Mouse (Mus musculus): Measurements from ENCODE around the gene Atf4.

Gene Atf4

DNA sequence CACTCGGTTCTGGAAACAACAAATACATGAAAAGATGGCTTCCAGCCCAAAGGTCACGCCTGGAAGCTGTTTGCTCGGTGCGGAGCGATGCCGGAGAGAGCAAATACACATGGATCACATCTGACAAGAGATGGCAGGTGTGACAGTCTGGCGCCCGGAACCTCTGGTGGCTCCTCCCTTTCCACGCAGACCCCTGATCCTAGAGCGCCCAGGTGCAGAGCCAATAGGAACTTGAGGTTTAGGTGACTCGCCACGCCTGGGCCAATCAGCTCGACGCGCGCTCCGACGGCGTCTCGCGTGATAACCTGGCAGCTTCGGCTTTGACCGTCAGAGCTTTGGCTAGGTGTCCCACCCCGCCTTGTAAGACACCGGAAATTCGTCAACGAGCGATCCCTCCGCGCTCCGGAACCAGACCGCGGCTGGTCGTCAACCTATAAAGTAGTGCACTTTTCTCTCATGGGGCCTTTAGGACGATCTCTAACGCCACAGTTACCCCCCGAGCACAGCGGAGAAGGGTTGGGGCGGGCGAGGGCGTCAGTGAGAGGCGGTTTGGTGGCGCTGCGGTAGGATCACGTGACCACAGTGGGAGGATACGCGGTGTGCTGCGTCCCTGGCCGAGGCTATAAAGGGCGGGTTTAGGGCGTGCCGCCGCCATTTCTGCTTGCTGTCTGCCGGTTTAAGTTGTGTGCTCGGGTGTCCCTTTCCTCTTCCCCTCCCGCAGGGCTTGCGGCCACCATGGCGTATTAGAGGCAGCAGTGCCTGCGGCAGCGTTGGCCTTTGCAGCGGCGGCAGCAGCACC lies at the start of gene Atf4:
Atf4 (plus strand) TSS at position 338 of the 799 bp plus-strand sequence.
- peak; percentile 100 for DNase-seq

DNA sequence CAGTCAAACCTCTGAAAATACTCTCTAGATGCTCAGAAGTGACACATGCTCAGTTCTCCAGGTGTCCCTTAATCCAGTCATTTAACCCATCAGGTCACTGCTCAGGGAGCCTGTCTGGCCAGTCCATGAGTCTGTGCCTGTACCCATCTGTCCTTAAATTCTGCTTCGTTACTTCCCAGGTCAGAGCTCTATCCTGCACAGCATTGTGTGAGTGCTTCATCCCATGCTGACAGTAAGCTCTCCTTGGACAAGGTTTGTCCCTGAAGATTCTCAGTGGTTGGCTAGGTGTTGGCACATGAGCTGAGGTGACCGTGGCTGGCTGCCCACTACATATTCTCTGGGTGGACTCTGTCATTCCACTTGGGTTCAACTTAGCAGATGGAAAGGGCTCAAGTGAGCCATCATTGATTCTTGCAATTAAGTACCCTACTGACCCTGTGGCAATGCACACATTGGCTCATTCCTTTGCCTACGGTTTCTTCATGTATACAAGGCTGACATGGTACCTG lies 48.9 kb upstream of the Atf4 start:
- DNase-seq: no peak

DNA sequence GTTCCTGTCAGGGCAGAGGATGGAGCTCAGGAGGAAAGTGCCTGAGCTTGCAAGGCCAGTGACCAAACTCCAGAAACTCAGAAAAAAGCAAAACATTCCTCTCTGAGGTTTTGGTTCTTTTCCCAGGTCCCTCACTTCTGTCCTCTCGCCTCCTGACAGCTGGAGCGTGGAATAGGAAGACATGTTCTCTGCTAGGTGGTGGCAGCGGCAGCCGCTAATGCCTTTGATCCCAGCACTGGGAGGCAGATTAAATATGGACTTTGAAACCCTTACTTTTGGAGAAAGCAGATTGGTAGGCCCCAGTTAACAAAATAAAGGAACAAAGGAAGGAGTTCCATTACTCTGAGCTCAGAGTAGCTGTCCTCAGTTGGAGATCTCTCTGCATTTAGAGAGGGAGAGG lies 46.5 kb upstream of the Atf4 start:
- DNase-seq: no peak

DNA sequence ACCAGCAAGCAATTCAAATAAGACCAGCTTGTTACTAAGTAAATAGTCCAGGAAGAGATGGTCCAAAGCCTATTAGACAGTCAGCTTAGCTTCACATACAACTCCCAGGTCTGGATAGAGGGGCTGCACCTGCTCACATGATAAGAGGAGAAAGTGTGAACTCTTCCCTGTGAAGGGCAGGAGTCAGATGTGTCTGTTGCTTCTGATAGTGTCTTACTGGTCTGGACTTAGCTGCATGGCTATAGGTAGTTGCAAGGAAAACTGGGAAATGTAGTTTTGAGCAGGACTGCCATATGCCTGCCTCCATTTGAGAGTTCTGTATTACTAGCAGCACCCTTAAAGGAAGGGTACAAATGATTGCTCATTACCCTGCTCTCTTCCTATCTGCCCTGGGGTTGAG lies 41.3 kb upstream of the Atf4 start:
- DNase-seq: no peak

DNA sequence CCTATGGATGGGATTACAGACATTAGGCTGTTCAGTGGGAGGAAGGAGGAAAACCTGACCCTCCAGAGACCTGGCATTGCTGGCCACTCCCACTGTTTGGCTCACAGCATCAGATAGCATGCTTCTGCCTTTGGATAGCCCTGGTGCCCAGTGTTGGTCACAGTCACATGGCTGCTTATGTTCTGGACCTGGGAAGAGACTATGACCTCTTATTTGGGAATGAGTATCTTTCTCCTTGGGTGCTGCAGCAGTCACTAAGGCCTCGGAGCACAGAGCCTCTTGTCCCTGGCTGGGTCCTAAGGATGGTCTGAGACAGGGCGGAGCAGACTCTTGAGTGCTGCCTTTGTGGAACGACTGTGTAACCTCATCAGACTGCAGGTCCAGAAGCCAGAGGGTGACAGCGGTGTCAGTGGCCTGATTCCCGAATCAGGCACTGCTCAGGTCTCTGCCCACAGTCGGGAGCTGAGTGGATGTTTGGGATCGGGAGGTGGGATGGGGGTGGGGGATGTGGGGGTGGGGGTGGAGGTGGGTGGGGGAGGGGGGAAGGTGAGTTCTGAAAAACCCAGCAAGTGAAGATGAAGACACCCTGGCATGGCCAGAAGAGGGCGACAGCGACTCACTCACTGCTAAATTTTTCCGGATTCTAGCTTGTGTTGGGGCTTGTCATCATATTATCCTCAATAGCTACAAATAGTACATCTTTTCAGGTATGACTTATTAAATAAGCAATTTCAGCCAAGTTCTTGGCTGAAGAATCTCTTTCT lies 39.1 kb upstream of the Atf4 start:
- DNase-seq: peak; percentile 52

DNA sequence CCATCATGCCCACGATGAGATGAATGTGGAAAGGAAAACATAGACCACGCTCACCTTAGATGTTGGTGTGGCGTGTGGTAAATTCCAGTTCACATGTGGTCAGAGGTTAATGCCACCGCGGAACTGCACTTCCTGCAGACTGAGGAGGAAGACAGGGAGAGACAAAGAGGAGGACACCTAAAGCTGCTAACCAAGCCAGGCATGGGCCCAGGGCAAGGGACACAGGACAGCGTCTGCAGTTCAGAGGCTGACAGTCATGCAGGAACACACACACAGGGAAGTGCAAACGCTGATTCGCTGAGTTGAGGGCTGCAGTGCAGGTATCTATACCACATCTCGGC lies 38.5 kb upstream of the Atf4 start:
- DNase-seq: no peak

DNA sequence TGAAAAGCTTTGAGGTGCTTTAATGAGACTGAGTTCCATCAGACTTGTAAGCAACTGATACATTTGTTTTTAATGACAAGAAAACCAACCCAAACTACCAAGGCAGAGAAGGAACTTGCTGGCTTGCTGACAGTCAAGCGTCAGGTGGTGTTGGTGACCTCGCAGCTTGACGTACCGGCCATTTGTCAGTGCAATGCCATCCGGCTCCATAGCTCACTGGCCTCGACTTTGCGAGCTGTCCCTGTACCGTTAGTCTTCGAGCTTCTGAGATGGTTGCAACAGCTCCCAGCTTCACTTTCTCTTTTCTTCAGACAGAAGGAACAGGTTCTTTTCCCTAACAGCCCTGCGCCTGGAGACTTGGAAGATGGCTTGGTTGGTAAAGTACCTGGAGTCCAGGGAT lies 37.5 kb upstream of the Atf4 start:
- no peak for DNase-seq

DNA sequence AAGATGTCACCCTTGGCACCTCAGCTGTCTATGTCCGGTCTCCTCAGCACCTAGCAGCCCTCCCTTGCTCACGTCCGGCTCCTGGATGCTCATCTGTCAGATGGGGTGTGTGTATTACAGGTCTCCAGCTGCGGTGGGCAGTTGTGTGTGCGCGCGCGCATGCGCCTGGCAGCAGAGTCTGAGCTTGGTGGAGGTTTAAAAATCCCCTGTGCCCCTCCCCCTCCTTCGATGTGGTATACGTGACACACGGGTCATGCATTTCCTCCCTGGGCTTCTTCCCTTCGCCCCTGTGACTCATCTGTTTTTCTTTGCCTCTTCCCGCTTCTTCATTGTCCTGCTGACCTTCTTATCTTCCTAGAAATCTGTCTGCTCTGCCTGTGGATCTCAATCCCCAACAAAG lies 35.8 kb upstream of the Atf4 start:
- DNase-seq: peak; percentile 43

DNA sequence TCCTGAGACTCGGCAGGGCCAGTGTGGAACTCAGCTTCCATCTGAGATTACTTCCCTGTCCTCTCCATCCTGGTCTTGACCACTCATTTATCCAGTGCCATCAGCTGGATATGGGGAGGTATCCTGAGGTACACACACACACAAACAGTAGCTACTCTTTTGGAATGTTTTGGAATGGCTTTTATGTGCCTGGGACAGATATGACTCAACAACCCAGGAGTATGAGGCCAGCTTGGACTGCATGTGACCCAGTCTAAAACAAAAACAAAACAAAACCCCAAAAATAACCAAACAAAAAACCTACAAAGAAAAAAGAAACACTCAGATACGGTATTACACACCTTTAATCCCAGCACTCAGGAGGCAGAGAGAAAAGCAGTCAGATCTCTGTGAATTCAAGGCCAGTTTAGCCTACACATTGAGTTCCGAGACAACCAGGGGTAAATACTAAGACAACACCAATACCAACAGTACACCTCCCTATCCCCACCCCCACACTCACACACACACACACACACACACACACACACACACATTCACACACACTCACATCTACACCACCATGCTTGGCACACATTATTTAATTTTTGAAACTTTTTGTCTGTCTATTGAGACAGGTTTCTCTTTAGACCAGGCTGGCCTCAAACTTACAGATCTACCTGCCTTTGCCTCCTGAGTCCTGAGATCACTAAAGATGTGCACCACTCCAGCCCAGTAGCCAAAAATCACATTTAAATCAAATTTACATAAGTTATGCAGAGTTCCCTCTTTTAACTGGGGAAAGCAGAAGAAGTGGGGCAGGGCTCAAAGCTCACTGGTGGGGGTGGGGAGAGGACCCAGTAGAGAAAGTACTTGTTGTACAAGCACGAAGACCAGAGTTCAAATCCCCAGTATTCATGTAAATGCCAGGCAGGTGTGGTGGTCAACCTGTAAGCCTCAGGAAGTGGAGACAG lies 35.0 kb upstream of the Atf4 start:
- DNase-seq: no peak

DNA sequence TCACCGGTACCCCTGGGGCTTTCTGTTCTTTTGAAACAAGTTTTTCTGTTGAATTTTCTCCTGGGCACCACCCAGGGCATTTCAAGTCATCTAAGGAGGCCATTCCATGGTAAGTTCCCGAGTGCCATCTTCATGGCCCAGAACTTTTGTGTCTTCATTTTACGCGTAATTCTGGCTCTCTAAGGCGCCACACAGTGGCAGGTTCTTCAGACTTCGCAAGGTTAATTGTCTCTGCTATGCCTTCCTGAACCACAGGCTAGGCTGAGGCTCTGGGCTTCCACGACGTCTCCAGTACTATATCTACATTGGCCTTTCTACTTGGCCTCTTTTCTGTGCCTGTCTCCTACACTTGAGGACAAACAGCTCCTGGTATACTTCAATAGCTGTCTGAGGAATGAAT lies 34.0 kb upstream of the Atf4 start:
- DNase-seq: no peak

DNA sequence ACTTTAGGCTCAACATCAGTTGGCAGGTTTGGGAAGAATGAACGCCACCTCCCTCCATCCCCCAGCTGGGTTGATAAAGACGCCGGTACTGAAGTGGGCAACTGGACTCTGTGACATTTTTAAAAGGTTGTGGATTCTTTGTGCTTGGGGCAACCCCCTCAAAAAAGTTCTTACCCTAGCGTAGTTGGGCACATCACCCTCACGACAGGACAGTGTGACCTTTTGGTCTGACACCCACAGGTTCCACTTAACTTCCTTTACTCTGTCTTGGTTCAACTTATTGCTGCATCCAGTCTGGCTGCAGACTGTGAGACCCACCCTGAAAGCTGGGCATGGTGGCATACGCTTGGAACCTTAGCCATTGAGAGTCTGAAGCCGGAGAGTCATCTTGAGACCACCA lies 31.2 kb upstream of the Atf4 start:
- no peak for DNase-seq

DNA sequence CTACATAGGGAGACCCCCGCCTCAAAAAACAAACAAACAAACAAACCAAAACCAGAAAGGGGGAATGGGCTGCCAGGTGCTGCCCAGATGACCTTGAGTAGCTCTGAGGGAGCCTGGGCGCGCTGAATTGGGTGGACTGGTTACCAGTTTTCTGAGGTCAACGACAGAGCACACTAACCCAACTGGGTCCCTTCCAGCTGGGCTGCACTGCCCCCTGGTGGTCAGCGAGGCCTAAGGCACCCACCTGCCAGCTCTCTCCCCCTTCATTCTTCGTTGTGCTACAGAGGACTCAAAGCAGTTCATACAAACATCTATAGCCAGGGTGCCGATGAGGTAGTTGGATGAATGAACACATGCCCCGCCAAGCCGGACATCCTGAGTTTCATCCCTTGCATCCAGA lies 29.8 kb upstream of the Atf4 start:
- DNase-seq: peak; percentile 81

DNA sequence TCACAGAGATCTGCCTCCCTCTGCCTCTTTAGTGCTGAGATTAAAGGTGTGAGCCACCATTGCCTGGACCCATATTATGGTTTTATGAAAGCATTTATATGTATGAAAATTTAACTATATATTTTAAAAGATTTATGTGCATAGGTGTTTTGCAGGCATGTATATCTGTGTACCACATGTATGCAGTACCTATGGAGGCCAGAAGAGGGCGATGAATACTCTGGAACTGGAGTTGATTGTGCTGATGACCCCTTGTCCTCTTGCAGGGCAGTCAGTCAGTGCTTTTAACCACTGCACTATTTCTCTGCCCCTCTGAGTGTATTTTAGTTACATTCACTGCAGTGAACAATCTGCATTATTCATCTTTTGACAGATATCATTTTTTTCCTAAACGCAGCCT lies 29.2 kb upstream of the Atf4 start:
- DNase-seq: peak; percentile 78

DNA sequence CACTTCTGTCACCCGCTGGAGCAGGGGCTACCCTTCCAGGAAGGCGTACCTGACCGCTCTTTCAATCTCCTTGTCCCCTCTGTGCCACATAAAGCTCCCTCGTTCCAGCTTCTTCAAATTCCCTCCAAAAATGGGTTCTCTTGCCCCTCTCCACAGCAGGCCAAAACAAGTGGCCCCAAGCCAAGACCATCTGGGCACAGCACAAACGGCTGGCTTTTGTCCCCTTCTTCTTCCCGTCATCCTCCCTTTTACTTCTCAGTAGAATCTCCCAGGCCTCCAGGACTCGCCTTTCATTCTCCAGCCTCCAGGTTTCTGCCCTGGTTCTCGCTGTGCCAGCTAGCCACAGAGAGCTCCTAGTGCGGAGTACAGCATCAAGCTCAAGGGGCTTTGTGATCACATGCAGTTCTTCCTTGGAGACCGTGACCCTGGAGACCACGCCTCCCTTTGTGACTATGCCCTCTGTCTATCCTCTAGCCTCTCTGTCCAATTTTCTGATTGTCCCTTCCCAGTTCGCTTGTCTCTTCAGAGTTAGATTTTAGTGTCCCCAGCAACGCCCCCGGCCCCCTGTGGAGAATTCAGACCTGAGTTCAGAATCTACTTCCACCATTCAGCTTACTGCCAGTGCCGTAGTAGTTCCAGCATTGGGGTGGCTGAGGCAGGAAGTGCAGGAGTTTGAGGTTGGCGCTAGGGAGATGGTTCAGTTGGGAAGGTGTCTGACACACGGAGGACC lies 26.7 kb upstream of the Atf4 start:
- peak; percentile 4 for DNase-seq

DNA sequence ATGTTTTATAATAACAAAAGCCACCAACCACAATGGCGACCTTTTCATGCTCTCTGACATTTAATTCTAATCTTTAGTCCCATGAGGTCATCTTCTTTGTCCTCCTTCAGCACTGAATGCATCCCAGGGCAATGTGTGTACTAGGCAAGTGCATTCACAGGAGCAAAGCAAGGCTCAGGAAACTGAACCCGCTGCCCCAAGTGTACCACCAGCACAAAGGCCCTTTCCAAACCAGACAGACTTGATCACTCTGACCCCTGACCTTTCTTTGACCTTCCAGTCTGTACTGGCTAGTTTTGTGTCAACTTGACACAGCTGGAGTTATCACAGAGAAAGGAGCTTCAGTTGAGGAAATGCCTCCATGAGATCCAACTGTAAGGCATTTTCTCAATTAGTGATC lies 22.7 kb upstream of the Atf4 start:
- peak; percentile 1 for DNase-seq

DNA sequence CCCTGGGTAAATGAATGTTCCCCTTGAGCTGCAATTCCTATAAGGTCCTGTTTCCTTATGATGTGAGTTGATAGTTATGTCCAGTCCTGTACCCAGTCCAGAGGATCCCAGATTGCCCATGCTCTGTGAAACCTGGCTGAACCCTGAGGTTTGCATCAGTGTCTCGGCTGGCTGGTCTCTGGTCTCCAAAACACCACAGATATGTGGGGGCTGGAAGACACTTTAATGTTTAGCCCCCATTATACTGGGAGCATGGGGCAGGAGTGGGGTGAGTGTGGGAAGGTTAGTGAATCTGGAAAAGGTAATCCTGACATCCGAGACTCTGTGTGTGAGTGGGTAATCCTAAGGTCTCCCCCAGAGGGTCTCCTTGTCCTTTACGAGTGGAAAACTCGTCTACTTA lies 21.9 kb upstream of the Atf4 start:
- DNase-seq: no peak

DNA sequence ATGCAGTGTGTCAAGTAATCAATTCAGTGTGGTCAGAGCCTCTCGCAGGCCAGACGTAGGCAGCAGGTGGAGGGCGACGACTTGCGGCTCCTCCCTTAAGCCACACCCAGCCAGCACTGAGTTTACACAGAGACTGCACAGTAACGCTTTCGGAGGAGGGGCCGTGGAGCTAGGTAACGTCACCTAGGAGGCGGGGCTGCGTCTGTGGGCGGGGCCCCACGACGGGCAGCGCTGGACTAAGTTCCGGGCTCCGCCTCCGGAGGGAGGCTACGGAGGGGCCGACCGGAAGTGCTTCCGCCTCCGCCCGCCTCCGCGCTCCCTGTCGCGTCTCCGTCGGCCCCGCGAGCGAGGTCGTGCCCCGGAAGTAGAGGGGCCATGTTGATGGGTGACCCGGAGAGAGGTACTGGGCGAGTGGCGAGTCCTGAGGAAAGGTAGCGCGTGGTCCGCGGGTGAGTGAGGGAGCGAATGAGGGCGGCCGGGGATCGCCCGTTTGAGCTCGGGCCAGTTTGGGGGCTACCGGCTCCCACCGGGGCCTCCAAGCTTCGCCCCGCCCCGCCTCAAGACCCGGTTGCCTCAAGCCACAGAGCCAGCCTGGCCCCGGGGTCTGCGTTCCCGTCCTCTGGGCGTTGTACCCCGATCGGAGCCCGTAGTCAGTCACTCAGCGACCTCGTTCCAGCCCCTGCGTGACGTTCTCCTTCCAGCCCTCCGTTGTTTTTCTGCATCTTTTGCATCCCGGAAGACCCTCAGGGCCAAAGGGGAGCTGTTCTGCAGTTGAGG lies 21.1 kb upstream of the Atf4 start, which contains the start of gene Mief1:
Mief1 (plus strand) TSS at position 286 of the 777 bp plus-strand sequence.
- peak; percentile 98 for DNase-seq

DNA sequence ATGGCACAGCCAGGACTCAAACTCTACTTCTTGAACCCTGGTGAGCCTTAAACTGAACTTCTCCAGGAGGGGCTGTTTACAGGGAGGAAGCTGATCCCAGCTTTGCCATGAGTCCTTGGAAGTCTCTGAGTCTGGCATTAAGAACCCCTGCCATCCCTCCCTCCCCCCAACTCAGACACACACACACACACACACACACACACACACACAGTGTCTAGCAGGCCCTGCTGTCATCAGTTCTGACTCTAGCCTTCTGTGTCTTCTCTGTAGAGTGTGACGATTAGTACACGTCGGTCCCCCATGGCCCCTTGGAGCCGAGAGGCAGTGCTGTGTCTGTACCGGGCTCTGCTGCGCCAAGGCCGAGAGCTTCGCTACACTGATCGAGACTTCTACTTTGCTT lies 19.4 kb upstream of the Atf4 start, which contains the start of gene AC140267.1:
AC140267.1 (plus strand) TSS at position 301 of the 400 bp plus-strand sequence.
- peak; percentile 5 for DNase-seq

DNA sequence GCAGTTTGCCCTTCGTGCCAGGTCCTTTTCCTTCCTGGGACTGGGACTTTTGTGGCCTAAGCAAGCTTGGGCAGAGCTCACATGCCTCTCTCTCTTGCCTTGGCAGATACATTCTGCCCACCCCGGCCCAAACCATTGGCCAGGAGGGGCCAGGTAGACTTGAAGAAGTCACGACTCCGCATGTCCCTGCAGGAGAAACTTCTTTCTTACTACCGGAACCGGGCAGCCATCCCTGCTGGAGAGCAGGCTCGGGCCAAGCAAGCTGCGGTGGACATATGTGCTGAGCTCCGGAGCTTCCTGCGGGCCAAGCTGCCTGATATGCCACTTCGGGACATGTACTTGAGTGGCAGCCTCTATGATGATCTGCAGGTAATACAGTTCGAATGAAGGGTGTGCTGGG lies 6.8 kb upstream of the Atf4 start:
- DNase-seq: no peak

DNA sequence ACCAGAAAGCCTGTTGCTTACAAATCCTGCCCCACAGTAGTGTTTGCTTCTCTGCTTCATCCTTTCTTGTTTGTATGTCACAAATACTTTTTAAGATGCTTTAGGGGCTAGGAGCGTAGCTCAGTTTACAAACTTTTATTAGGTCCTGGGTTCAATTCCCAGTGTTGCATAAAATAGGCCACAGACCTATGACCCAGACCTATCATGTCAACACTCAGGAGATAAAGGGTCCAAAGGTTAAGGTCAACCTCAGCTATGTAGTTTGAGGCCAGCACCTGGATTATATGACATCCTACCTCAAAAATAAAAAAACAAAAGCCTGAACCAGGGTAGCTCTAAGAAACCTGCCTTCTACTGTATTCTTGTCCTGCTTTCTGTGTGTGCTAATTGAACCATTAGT lies 6.4 kb upstream of the Atf4 start:
- DNase-seq: no peak

DNA sequence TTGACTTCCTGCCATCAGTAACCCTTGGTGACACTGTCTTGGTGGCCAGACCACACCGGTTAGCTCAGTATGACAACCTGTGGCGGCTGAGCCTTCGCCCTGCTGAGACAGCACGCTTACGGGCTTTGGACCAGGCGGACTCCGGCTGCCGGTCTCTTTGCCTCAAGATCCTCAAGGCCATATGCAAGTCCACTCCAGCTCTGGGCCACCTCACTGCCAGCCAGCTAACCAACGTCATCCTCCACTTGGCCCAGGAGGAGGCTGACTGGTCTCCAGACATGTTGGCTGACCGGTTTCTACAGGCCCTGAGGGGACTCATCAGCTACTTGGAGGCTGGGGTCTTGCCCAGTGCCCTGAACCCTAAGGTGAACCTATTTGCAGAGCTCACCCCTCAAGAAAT lies 5.3 kb upstream of the Atf4 start:
- DNase-seq: no peak
